Mouse (Mus musculus) left cerebral cortex, adult 6 months (tissue): ENCODE measurements around the gene Tmem270. TPM values are rescaled to one million over a fixed set of nuclear protein-coding genes. Genes with fewer than 3 reads are reported as not detected.

Experiments
- long read RNA-seq, 2 experiments: library from polyadenylated mRNA; unstranded; transcript quantifications; one replicate each; pipeline ENCODE4 v2.0.0; 2019 to 2020
- polyA plus RNA-seq: library from polyadenylated mRNA; unstranded; fragments of <200 nt; fragmentation: Nextera tagmentation; gene quantifications from 2 replicates; pipeline ENCODE4 v1.2.3, GENCODE M21; 2021

Tmem270 gene
- polyA plus RNA-seq: not detected in 2 replicates
- long read RNA-seq, experiment 1: 0 reads
- long read RNA-seq, experiment 2: 0 reads

DNA sequence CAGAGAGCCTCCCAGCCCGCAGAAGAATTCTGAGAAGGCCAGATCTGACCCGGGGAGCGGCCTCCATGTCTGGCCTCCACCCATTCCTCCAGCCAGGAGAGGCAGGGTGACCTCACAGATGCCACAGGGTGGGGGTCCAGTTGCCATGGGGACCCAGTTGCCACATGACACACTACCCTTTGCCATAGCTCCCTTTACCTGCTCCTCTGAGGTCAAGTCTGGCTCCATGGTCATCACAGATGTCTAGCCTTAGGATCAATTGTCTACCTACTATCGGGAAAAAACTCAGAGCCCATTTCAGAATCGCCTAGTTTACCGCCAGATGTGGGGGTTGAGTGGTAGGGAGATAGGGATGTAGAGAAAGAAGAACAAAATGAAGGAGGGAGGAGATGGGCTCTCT, at the start of gene Tmem270:
TSS of gene Tmem270 (minus strand) at position 101 of the 400 bp plus-strand sequence.

DNA sequence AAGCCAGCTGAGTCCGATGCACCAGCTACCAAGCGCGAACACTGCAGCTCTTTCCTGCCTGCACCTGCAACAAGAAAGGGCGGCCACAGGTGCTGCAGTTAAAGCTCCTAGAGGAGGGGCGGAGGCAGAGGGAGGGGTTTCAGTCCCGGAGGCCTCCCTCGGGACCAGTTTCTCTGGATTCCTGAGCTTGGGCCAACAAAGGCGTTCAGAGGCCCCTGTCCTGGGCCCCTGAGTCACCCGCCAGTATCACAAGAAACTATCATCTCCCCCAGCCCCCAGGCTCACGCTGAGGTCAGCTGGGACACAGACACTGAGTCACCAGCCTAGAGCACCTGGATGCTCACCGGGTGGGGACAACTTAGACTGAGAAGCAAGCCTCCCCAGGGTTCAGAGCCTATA, 40.3 kb upstream of the Tmem270 start, which contains the start of gene Cldn4:
TSS of gene Cldn4 (minus strand) at position 78 of the 399 bp plus-strand sequence.

DNA sequence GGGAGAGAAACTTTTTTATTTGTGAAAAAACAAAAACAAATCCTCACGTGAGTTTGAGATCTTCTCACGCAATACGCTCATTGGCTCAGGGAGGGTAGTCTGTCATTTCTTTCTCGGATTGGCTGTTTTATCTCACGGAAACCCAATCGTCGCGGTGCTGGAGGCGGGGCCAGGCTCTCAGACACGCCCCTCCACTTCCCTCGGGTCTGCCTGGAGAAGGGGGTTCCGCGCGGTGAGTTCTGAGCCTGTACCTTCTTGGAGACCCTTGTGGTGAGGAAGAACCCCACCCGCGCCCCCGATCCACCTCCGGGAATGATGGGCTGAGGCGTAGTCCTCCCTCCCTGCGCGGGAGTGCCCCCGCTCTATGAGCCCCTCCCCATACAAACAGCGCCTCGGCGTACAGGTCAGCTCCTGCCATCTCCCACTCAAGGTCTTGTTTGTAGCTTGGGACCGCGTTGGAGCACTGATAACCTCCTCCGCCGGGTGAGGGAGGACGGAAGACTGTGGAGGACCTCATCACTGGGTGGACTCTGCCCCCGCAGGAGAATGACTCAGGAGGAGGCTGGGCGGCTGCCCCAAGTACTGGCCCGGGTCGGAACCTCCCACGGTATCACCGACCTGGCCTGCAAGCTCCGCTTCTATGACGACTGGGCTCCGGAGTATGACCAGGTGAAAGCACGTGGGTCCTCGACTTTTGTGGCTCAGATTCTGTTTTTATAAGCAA, 25.8 kb upstream of the Tmem270 start, which contains the start of gene Mettl27:
TSS of gene Mettl27 (plus strand) at position 190 of the 724 bp plus-strand sequence.

DNA sequence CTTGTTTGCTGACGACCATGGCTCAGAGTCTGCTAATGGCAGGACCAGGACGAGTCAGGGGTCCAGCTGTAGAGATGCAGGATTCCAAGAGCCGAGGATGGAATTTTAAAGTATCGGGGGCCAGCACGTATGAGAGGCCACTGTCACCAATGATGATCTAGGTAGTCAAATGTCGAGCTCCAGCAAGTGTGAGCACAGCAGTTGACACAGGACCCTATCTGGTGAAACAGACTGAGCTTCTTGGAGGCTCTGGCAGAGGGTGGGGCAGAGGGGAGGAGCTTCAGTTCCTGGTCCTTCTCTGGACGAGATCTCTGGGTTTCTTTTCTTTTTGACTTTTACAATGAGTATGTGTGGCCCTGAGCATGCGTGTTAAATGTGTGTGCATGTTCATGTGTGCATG, 8.8 kb upstream of the Tmem270 start, which contains the start of gene Cldn13:
TSS of gene Cldn13 (minus strand) at position 216 of the 400 bp plus-strand sequence.

Other genes starting within 250 kb of the Tmem270 start
- 2.4 and 20.3 TPM in 2 replicates for gene Limk1, start 218.1 kb downstream of the Tmem270 start, polyA plus RNA-seq
- 0.22 and 0.41 TPM in 2 replicates for gene Eln, start 159.4 kb downstream of the Tmem270 start, polyA plus RNA-seq
- gene Cldn13, start 8.8 kb upstream of the Tmem270 start, polyA plus RNA-seq: not detected in 2 replicates
- 6.6 and 7.4 TPM in 2 replicates for gene Mettl27, start 25.6 kb upstream of the Tmem270 start, polyA plus RNA-seq
- not detected in 2 replicates for gene Cldn4, start 40.2 kb upstream of the Tmem270 start, polyA plus RNA-seq
- gene Cldn3, start 79.5 kb upstream of the Tmem270 start, polyA plus RNA-seq: 0.85 and 1.2 TPM in 2 replicates
- 45.6 and 48.8 TPM in 2 replicates for gene Abhd11, start 102.4 kb upstream of the Tmem270 start, polyA plus RNA-seq
- 244 and 306 TPM in 2 replicates for gene Stx1a, start 116.7 kb upstream of the Tmem270 start, polyA plus RNA-seq
- 77.9 and 78.6 TPM in 2 replicates for gene Dnajc30, start 157.5 kb upstream of the Tmem270 start, polyA plus RNA-seq
- 46.3 and 50.4 TPM in 2 replicates for gene Bud23, start 158.2 kb upstream of the Tmem270 start, polyA plus RNA-seq
- 1.9 and 8.2 TPM in 2 replicates for gene Vps37d, start 171.5 kb upstream of the Tmem270 start, polyA plus RNA-seq
- 0.31 and 0.50 TPM in 2 replicates for gene Mlxipl, start 183.2 kb upstream of the Tmem270 start, polyA plus RNA-seq
- 15.9 and 17.1 TPM in 2 replicates for gene Tbl2, start 242.9 kb upstream of the Tmem270 start, polyA plus RNA-seq